Mouse (Mus musculus) brown adipose tissue, adult 24 weeks (tissue): ENCODE results near the gene Kmt5b. TPM values are rescaled to one million over a fixed set of nuclear protein-coding genes. Genes with fewer than 3 reads are reported as not detected.

Experiments used
- H3K27ac ChIP-seq: fragments of 200-500 bp; replicated peaks from 2 replicates; pipeline ENCODE4 v1.5.1; 2012; ENCODE audit warnings: low read depth, mild to moderate bottlenecking, low read length
- H3K4me1 ChIP-seq: fragments of 200-500 bp; 2 replicates; pipeline ENCODE4 v1.6.1; 2012; ENCODE audit warnings: low read length, mixed read lengths; ENCODE audit not compliant: control insufficient read depth, insufficient read depth, insufficient read length
- H3K4me3 ChIP-seq: fragments of 200-500 bp; 2 replicates; pipeline ENCODE4 v1.5.1; 2012; ENCODE audit warnings: low read depth, mild to moderate bottlenecking, low read length, moderate library complexity; ENCODE audit not compliant: insufficient read depth
- polyA plus RNA-seq: library from polyadenylated mRNA; stranded (reverse); fragments of >200 nt; gene quantifications from 2 replicates; pipeline ENCODE4 v1.2.4, GENCODE M21; 2012; ENCODE audit not compliant: missing spikeins, insufficient read depth, insufficient read length

The Kmt5b gene
- polyA plus RNA-seq, 1 experiment: 20.4 TPM

DNA sequence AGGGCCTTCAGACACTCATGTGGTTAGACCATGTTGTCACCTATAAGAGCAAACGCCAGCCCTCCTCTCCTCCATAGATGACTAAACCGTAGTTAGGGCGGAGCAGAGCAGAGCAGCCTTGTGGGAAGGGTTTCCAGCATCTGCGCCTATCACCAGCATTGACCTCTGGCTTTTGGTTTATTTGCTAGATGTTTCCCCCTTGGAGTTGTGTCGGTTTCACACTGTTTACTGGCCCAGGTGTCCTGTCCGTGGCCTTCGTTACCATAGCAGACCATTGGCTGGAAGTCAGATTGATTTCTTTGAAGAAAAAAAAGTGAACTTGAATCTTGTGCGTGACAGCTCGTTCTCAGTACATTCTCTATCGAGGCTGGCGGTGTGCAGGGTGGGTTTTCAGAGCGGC lies 48.6 kb downstream of the Kmt5b start:
- H3K4me3 ChIP-seq: no peak overlapping the region
- H3K27ac ChIP-seq: no peak overlapping the region
- H3K4me1 ChIP-seq: no peaks in the 10 kb centered on the region

DNA sequence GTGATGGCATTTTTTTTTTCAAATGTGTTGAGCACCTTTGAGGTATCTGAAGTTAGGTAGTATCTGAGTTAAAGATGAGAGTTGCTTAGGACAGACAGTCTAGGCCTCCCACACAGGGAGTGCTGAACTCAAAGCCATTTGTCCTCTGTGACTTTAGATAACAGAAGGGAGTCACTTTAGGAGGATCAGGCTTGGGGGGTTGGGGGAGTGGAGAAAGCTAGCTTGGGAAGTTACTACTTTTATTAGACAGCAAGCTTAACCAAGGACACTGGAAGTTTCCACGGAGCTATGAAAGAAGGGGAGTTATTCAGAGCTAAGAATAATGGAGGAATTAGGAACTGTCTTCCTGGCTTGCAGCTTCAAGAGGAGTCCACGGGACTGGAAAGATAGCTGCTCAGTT lies 51.9 kb downstream of the Kmt5b start:
- H3K27ac ChIP-seq: no peak overlapping the region
- H3K4me3 ChIP-seq: no peak overlapping the region
- no peaks in the 10 kb centered on the region for H3K4me1 ChIP-seq

DNA sequence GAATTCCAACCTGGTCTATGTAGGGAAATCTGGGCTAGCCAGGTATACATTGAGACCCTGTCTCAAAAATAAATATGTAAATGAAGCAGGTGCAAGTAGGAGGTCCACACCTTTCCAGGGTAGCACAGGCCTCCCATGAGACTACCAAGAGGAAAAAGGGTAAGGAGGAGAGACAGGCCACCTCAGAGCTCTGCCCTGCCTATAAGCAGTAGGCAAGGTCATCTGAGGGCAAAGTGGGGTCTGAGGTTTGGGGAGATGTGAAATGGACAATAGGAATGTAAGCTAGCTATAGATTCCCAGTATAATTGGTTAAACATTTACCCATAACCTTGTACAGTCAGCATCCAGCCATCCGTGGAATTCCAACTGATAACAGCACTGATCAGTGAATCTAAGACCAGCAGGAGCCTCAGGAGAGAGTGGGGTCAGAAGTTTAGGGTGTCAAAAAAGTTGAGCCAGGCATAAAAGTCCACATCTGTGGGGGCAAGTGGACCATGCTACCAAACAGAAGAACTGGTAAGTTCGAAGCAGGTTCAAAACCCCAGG lies 52.8 kb downstream of the Kmt5b start:
- Histone ChIP-seq H3K4me1 (no peaks in the 10 kb centered on the region), H3K27ac (no peak overlapping the region), H3K4me3 (no peak overlapping the region)

DNA sequence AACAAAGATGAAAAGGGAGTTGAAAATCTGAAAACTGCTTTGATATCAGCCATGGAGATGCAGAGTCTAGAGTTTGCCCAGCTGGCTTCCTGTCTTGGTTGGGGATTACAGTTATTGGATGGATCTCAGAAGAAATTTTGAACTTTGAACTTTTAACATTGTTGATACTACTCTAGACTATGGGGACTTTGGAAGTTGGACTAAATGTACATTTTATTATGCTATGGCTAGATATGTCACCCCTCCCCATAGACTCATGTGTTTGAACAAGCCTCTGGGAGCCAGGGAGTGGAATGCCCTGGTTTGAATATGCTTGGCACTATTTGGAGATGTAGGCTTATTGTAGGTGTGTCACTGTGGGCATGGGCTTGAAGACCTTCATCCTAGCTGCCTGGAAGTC lies 57.8 kb downstream of the Kmt5b start:
- Histone ChIP-seq H3K27ac (no peak overlapping the region), H3K4me1 (no peaks in the 10 kb centered on the region), H3K4me3 (no peak overlapping the region)

DNA sequence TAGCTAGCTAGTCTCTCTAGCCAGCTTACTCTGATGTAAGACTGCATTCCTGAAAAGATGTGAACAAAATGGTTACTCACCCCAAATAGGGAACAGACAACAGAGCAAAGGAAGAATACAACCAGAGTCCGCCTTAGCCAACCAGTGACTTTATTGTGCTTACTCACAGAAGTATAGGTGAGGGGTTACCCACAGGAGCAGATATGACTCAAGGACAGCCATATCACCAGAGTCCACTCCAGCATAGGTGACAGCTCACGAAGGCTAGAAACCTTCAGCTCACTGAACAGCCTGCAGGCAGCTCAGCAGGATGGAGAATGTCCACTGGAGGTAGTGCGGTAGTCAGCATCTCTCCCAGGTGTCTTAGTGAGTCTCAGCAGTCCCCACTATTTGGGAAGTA lies 62.6 kb downstream of the Kmt5b start:
- H3K4me1 ChIP-seq: 0 out of 2 replicates have a peak, but pooled peaks cover 4% of the 10 kb centered on the region
- H3K27ac ChIP-seq: no peak overlapping the region
- H3K4me3 ChIP-seq: no peak overlapping the region

DNA sequence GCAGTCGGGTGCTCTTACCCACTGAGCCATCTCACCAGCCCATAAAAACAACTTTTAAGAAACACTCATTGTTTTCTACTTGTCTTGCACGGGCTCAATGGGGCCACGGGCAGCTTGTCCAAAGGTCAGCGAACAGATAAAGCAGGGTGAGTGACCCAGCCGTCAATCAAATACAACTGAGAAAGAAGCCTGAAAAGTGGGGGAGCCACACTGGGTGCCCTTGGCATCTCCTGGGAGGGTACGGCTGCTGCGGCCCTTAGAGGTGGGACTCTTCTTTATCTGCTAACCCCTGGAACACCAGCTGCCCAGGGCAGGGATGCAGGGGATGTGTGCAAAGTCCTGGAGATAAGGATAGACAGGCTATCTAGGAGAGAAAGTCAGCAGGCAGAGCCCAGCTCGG lies 64.5 kb downstream of the Kmt5b start:
- no peak overlapping the region for H3K27ac ChIP-seq
- no peak overlapping the region for H3K4me3 ChIP-seq

DNA sequence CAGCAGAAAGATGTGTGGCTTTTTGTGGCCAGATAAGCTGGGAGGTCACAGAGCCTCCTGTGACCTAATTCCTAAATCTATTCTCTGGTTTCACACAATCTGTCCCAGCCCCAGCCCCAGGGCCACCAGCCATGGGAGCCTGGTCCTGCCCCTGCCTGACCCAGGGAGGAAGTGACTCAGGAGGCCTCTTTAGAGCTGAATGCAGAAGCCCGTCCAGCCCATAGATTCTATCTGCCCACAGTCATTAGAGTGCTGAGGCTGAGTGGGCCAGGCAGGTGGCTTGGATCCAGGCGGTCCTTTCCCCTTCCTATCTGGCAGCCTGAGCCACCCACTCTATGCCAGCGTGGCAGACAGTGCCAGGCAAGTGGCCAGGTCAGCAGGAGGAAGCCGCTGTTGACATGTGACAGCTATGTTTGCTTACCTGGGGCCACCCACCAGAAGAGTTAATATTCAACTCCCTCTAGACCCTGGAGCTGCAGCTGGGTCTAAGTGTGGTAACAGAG lies 65.7 kb downstream of the Kmt5b start:
- no peak overlapping the region for H3K27ac ChIP-seq

More for the DNA sequence above, 64.5 kb downstream of the Kmt5b start:
- 0 out of 2 replicates have a peak, but pooled peaks cover 4% of the 10 kb centered on the region for H3K4me1 ChIP-seq

DNA sequence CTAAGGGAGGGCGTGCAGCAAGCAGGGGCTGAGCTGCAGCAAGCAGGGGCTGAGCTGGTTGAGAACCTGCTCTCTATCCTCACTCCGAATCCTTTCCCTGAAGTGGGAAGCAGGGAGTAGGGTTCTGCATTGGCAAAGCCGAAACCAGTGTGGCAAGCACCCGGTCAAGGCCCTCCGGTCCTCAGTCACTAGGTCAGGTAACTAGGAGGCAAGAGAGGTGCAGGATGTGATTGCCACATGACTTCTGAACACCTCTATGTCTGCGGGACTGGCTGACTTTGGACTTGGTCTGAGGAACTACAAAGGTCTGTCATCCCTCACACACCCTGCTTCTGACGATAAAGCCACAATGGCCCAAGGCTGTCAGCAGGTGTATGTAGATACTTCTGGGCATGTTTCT lies 67.1 kb downstream of the Kmt5b start:
- no peak overlapping the region for H3K4me3 ChIP-seq
- H3K4me1 ChIP-seq: 0 out of 2 replicates have a peak, but pooled peaks cover 4% of the 10 kb centered on the region
- no peak overlapping the region for H3K27ac ChIP-seq

More for the DNA sequence above, 65.7 kb downstream of the Kmt5b start:
- Histone ChIP-seq H3K4me3 (no peak overlapping the region), H3K4me1 (0 out of 2 replicates have a peak, but pooled peaks cover 4% of the 10 kb centered on the region)

DNA sequence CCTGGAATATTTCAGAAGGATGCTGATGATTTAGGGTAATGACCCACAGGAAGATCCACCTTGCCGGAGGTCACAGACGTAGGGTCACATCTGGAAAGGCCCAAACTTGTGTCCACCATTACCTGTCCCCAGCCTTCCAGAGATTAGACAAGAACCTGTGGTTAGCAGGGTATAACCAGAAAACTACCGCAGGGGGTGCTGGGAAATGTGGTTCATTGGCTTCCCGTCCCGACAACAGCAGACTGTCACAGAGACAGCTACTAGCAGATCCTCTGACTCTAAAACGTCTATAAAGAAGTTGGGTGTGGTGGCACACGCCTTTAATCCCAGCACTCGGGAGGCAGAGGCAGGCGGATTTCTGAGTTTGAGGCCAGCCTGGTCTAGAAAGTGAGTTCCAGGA lies 69.6 kb downstream of the Kmt5b start:
- Histone ChIP-seq H3K4me1 (0 out of 2 replicates have a peak, but pooled peaks cover 4% of the 10 kb centered on the region), H3K4me3 (no peak overlapping the region), H3K27ac (no peak overlapping the region)

DNA sequence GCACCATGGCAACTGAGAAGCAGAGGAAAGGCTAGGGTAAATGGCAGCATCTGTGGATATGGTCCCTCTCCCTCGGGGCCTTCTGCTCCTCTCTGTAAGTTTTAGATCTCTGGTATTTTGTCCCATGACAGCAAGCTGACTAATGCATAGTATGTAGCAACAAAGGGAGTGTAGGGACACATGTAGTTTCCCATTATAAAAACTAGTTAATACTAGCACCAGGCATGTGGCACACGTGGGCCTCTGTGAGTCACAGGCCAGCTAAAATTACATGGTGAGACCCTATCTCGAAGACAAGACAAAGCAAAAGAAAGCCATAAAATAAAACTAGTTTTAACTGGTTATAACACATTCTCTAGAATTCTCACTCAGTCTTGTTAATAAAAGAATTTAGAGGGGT lies 71.7 kb downstream of the Kmt5b start:
- no peaks in the 10 kb centered on the region for H3K4me1 ChIP-seq
- H3K4me3 ChIP-seq: no peak overlapping the region
- H3K27ac ChIP-seq: no peak overlapping the region

DNA sequence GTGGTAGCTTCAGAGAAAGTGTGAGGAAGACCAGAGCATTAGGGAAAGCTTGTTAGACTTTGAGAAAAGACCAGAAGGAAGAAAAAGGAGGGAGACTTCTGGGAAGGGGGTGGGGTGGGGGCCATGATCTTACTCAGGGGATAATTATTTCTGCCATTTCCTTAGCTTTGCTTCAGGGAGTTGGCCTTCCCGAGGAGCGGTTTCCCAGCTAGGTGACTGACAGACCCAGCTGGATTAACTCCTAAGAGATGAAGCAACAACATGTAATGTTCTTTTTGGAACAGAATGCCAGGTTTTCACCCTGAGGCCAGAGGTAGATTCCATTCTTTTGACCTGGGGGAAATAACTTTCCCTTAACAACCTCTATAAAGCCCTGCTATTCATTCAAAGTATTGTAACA lies 72.5 kb downstream of the Kmt5b start:
- no peak overlapping the region for H3K4me3 ChIP-seq
- H3K4me1 ChIP-seq: no peaks in the 10 kb centered on the region
- no peak overlapping the region for H3K27ac ChIP-seq

DNA sequence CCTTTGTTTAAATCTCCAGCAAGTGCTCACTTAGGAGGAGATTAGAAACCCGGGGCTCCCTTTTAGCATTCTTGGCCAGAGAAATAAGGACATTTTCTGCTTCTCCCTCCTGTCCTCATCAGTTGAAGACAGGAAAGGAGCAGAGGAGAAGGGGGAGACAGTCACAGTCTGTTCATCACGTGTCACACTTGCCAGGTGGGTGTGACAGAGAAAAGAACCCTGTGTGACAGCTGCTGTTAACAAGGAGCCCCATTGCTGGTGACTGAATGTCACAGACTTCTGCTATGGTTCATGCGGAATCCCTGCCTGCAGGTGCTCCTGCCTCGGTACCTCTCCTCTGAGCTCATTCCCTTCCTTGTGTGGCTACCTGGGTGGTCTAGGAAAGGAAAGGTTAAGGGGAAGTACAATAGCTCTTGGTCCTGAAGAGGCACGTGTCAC lies 73.0 kb downstream of the Kmt5b start:
- Histone ChIP-seq H3K4me1 (no peaks in the 10 kb centered on the region), H3K27ac (no peak overlapping the region), H3K4me3 (no peak overlapping the region)

DNA sequence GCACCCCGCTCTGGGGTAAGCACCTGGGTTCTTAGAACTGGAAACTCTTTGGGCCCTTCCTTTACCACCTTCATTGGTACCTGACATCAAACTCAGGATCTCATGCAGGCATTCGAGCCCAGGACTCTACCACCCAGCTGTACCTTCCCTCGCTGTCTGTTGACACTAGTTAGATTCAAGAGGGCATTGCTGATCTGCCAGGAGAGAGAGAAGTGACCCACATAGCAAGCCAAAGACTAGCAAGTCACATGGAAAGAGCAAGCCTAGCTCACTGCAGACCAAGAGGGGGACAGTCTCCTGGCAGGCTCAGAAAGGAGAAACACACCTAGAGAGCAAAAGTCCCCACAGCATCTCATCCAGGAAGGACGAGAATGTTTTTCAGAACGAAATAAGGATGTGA lies 73.5 kb downstream of the Kmt5b start:
- H3K4me1 ChIP-seq: no peaks in the 10 kb centered on the region
- no peak overlapping the region for H3K4me3 ChIP-seq
- H3K27ac ChIP-seq: no peak overlapping the region

DNA sequence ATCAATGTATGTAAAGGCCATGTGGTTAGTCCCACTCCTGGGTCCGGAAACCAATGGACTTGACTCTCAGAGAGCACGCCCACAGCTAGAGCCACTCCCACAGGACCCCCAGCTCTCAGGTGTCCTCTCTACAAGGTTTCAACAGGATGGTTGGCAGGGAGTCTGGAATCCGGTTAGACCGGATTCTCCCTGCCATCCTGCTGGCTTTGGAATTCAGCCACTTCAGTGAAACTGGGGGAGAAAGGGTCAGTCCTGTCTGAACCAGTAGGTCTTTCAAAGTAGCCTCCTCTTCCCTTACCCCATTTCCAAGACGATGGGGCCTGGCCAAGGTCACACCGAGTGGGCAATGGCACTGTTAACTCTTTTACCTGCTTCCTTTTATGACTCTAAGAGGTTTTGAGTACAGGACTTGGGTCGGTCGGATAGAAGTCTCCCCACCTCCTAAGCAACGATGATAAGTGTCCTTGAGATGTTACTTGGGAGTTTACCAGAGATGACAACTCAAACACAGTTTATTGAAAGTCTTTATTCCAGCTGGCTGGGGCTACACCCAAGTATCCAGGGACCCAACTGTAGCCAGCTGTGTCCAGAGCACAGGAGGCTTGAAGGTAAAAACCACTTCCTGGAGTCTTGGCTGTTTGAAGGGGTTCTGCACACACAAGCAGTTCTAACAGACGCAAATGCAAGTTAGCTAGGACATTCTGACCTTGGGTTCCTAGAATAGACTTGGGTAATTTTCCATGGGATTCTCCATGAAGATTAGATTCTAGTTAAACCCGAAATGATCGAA lies 75.3 kb downstream of the Kmt5b start:
- H3K27ac ChIP-seq: no peak overlapping the region
- no peak overlapping the region for H3K4me3 ChIP-seq
- H3K4me1 ChIP-seq: no peaks in the 10 kb centered on the region

DNA sequence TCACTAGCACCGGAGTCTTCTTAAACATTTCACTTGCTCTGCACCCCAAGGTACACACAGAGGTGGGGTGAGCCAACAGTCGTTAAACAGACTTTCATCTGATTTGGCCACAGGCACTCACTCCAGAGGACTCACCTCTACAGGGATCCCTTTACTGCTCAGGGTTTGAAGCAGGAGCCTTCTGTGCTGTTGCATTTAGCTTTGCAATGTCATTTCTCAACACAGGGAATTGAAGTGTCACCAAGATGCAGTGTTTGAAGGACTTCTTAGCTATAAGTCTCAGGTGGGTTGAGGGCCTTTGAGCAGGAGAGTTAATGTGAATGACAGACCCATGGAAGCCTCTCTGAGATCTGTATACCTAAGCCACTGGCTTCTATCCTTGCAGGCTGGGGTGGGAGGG lies 76.4 kb downstream of the Kmt5b start:
- Histone ChIP-seq H3K4me3 (no peak overlapping the region), H3K4me1 (no peaks in the 10 kb centered on the region), H3K27ac (no peak overlapping the region)

DNA sequence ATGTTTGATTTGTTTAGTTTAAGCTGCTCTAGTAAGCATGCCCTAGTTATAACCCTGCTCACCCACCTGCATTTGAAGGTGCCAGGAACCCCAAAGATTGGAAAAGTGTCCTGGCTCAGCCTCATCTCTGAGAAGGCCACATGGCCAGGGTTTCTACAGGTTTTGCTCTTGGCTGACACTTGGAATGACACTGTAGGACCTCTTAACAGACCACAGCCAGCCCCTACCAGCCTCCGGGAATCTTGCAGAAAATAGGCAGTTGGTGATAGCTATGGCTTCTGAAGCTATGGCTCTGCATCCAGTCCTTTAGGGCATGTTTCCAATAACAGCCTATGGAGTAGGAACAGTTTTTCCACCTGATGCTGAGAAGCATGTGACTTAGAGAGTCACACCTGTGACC lies 77.6 kb downstream of the Kmt5b start:
- no peak overlapping the region for H3K27ac ChIP-seq

More for the DNA sequence above, 77.6 kb downstream of the Kmt5b start:
- Histone ChIP-seq H3K4me1 (no peaks in the 10 kb centered on the region), H3K4me3 (no peak overlapping the region)
